Mouse (Mus musculus) CD4-positive helper T cell, adult 2 months (primary cell): Measurements from ENCODE around the gene Mcm5.

Source experiments
- DNase-seq: peaks from one replicate; pipeline ENCODE4 v3.0.0-alpha.2; 2012; ENCODE audit warnings: low read depth, missing footprints, low spot score

The Mcm5 gene

GRCm38 (mm10) chr8:75157471-75158230 is 48.3 kb downstream of the Mcm5 start:
- no peak for DNase-seq

GRCm38 (mm10) chr8:75169363-75169762 is 60.0 kb downstream of the Mcm5 start:
- no peak for DNase-seq

GRCm38 (mm10) chr8:75172009-75172685 is 62.8 kb downstream of the Mcm5 start:
- DNase-seq = no peak
